Comparison of ENCODE assay signal across 10 mouse cellular contexts in genomic region chr17:70363561-70363960, GRCm38 (mm10).
DNase-seq lines count a peak whose midpoint lies in the region; ATAC-seq and TF ChIP-seq lines count a peak whose summit lies in the region.
"Had no signal": no experiment of that assay in that cellular context is flagged by ENCODE, and none has a peak within 500 bp of the region (broad histone marks: within the 10 kb centered on the region; RNA-seq: fewer than 3 reads in every experiment).

No protein-coding gene starts in this region.

- no peak overlapping the region for H3K9ac ChIP-seq in hindbrain, embryonic 14.5 days
- no peak overlapping the region for H3K9ac ChIP-seq in midbrain, postnatal 0 days (replicated peaks; ENCODE audit: low read length, poor library complexity, severe bottlenecking)

- DNase-seq in hindbrain, embryonic 14.5 days (ENCODE audit: low spot score): peak; percentile 63
- no peak for DNase-seq in hindbrain, embryonic 10.5 days (ENCODE audit: low spot score)
- peak; percentile 88 for DNase-seq in cerebellum, adult 11-12 months
- peak; percentile 48 to 83 for DNase-seq in frontal cortex, postnatal 36 days (ENCODE audit: low spot score in 2 of 2)
- peak; percentile 86 for DNase-seq in midbrain, postnatal 0 days (ENCODE audit: low spot score)
- DNase-seq in c-Kit-positive CD71-positive TER-119-positive erythroid progenitor cells, embryonic 14.5 days (ENCODE audit: low spot score): no peak
- DNase-seq in spleen, postnatal 4 days (ENCODE audit: low spot score in 2 of 2): no peak
- DNase-seq: gastrocnemius, postnatal 14 days; thymus, postnatal 14 days had no signal

- H3K27me3 ChIP-seq in hindbrain, embryonic 14.5 days (ENCODE audit: control insufficient read depth, insufficient read depth, low read length): no peaks in the 10 kb centered on the region
- no peaks in the 10 kb centered on the region for H3K27me3 ChIP-seq in hindbrain, embryonic 10.5 days (ENCODE audit: insufficient read depth, poor library complexity, severe bottlenecking)
- H3K27me3 ChIP-seq in midbrain, postnatal 0 days (ENCODE audit: insufficient read depth, low read length): no peaks in the 10 kb centered on the region

- WGBS in hindbrain, embryonic 14.5 days: 71% methylated on average over 3 of the region's 3 CpGs
- 83% methylated on average over 3 of the region's 3 CpGs for WGBS in hindbrain, embryonic 10.5 days
- WGBS in midbrain, postnatal 0 days: 59% methylated on average over 3 of the region's 3 CpGs

- H3K36me3 ChIP-seq in hindbrain, embryonic 14.5 days (replicated peaks; ENCODE audit: control insufficient read depth, insufficient read depth): no peaks in the 10 kb centered on the region
- no peaks in the 10 kb centered on the region for H3K36me3 ChIP-seq in hindbrain, embryonic 10.5 days
- H3K36me3 ChIP-seq in midbrain, postnatal 0 days (ENCODE audit: insufficient read depth, low read length): no peaks in the 10 kb centered on the region

- H3K27ac ChIP-seq in hindbrain, embryonic 14.5 days: no peak overlapping the region
- H3K27ac ChIP-seq in hindbrain, embryonic 10.5 days: no peak overlapping the region
- H3K27ac ChIP-seq in midbrain, postnatal 0 days (ENCODE audit: low read depth, low read length): no peak overlapping the region

- H3K9me3 ChIP-seq in hindbrain, embryonic 14.5 days (ENCODE audit: control insufficient read depth, low read length): no peaks in the 10 kb centered on the region
- no peaks in the 10 kb centered on the region for H3K9me3 ChIP-seq in hindbrain, embryonic 10.5 days
- H3K9me3 ChIP-seq in midbrain, postnatal 0 days (ENCODE audit: low read length): no peaks in the 10 kb centered on the region

- TF ChIP-seq CTCF in midbrain, postnatal 0 days (IDR thresholded peaks at IDR 0.05): no peak

- H3K4me1 ChIP-seq in hindbrain, embryonic 14.5 days (replicated peaks; ENCODE audit: control insufficient read depth, insufficient read depth, low read length): no peaks in the 10 kb centered on the region
- no peaks in the 10 kb centered on the region for H3K4me1 ChIP-seq in hindbrain, embryonic 10.5 days (replicated peaks)
- no peaks in the 10 kb centered on the region for H3K4me1 ChIP-seq in midbrain, postnatal 0 days (ENCODE audit: insufficient read depth, low read length)

- peak; percentile 37 for ATAC-seq in hindbrain, embryonic 14.5 days (ENCODE audit: low FRiP score)
- peak; percentile 34; the same call in 1 of the 2 replicates for ATAC-seq in midbrain, postnatal 0 days (ENCODE audit: low FRiP score)
- no peak for ATAC-seq in CD4-positive, CD25-positive, alpha-beta regulatory T cell, adult 4 months

- no peak overlapping the region for H3K4me2 ChIP-seq in hindbrain, embryonic 14.5 days (replicated peaks)
- no peak overlapping the region for H3K4me2 ChIP-seq in midbrain, postnatal 0 days (ENCODE audit: low read depth, low read length, poor library complexity, severe bottlenecking)

- no peak overlapping the region for H3K4me3 ChIP-seq in hindbrain, embryonic 14.5 days (replicated peaks; ENCODE audit: low read length)
- H3K4me3 ChIP-seq in hindbrain, embryonic 10.5 days: no peak overlapping the region
- H3K4me3 ChIP-seq in midbrain, postnatal 0 days (ENCODE audit: low read depth, low read length): no peak overlapping the region

Comparison
In these comparisons a context has a peak if more than half of its experiments do, and no peak if none do; other contexts are left out.
1. DNase-seq: peak in hindbrain, embryonic 14.5 days (single experiment), cerebellum, adult 11-12 months (single experiment), frontal cortex, postnatal 36 days (2 of 2) and midbrain, postnatal 0 days (single experiment); none in hindbrain, embryonic 10.5 days (single experiment), c-Kit-positive CD71-positive TER-119-positive erythroid progenitor cells, embryonic 14.5 days (single experiment) and spleen, postnatal 4 days (0 of 2).